Mouse (Mus musculus) layer of hippocampus, adult 18-20 months (tissue): ENCODE results near the gene Usp29. TPM values are rescaled to one million over a fixed set of nuclear protein-coding genes. Genes with fewer than 3 reads are reported as not detected.
"Not testable (repeated sequence)": the region's sequence is repeated elsewhere in the genome, so short reads cannot be mapped to it uniquely, and the experiment has no call there.

Source experiments
- DNase-seq, 2 experiments: peaks; one replicate each; pipeline ENCODE4 v3.0.0; 2022; ENCODE audit warnings: low spot score in 2 of 2
- total RNA-seq, 2 experiments: library from RNA; stranded (reverse); gene quantifications; 2 replicates each; pipeline ENCODE4 v1.2.3; 2021

Usp29 gene
- total RNA-seq, 2 experiments from 2014 or later, result 27.4 to 31.6 TPM

DNA sequence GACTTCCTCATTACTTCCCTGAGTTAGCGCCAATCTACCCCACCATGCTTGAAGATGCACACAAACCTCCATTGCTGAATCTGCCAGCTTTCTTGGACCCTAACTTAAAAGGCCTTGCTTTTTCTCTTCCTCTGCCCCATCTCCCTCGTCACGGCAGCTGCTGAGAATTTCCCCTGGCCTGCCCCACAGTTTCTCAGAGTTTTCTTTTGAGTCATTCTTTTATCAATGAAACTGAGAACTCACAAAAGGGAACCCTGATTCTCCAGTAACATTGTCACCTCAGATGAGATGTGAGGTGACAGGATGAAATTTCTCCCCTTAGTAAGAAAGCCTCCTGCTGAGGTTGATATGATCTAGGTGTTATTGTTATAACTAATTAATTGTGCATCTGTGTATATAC is 138.5 kb downstream of the Usp29 start:
- no peak for DNase-seq

DNA sequence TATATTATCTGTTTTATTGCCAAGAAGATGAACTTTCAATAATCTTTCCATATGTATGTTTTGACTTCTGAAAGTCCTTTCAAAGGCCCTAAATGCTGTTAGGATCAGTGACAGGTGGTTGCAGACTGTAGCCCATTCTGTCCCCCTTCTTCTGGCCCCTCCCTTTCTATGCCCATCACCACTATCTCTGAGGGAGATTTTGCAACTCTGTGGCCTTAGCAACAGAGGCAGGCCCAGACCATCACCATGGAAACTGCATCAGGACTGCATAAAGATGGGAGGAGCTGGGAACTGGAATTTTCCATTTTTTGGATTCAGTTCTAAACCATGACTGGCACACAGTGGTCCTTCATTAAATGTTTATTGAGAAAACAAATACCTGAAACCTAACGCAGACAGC is 139.2 kb downstream of the Usp29 start:
- peak; percentile 18 to 55 for DNase-seq

DNA sequence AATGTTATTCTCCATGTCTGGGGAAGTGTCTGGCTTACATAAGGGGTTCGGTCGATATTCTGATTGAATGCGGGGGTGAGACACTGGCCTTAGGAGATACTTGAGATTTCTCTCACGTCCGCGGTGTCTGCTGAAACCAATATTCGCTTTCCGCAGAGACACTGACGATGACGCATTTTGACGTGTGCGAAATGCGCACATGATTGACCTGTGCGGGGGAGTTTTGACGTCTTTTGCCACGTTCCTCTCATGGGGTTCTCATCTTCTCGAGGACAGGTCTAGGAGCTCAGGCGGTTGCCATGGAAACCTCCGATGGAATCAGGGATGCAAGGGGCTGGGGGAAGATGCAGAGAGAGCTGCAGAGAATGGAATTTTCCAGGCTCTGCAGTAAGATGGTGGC is 144.1 kb downstream of the Usp29 start:
- peak; percentile 29 to 41 for DNase-seq

DNA sequence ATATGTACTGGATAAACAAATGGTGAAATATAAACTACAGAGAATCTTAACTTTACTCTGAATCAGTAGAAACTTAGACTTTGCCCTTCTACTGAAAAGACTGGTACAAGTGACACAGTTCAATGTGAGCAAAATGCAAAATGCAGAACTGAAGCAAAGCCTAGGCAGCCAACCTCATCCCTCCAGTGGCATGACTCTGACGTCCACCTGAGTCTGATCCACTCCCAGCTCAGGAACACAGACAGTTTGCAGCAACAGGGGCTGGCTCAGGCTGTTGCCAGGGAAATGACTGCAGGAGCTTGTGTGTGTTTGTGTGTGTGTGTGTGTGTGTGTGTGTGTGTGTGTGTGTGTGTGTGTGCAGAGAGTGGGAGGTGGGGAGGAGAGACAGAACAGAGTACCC is 147.8 kb downstream of the Usp29 start:
- DNase-seq, result no peak

DNA sequence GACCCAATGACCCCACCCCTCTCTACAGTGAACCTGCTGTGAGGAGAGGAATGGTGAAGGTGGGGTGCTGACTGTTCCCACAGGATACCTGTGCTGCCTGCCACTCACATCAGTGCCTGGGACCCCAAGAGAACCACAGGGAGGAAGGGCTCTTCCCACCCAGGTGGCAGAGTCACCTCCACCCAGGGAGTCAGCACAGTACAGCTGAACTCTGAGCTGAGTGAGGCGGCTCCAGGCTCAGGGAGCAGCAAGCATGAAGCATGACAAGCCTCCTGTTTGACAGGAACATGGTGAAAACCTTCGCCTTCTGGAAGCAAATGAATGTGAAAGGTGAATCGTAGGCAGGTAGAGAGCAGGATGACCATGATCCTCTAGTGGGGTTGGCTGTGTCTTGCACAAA is 148.5 kb downstream of the Usp29 start:
- DNase-seq, result not testable (repeated sequence)

DNA sequence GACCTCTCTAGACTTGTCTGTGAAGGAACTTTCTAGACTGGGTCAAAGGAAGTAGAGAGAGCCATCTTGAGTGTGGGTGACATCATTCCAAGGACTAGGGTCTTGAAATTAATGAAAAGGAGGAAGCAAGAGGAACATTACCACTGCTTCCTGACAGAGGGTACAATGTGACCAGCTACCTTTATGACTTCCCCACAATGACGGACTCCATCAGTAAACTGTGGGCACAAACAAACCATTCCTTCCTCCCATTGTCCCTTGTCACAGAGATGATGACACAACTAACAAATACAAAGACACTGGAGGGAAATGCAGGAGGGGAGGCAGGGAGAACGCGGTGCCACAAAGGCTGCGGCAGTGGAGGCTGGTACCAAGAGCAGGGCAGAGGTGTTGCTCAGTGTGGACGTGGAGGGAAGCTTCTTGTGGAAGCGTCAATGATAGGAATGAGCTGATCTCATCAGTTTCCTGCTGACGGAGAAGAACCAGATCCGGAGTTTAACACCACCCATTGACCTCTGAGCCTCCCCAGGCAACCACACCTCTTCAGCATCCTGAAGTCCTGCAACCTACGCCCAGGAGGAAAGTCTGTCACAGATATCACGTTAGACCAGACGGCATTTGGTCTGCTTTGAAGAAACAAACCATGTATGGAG is 149.3 kb downstream of the Usp29 start:
- no peak for DNase-seq

DNA sequence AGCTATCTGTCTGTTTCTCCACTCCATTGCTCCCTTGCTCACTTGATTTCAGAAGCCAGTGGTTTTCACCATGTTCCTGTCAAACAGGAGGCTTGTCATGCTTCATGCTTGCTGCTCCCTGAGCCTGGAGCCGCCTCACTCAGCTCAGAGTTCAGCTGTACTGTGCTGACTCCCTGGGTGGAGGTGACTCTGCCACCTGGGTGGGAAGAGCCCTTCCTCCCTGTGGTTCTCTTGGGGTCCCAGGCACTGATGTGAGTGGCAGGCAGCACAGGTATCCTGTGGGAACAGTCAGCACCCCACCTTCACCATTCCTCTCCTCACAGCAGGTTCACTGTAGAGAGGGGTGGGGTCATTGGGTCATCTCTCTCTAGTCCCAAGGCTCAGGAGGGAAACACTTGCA is 150.5 kb downstream of the Usp29 start:
- not testable (repeated sequence) for DNase-seq

DNA sequence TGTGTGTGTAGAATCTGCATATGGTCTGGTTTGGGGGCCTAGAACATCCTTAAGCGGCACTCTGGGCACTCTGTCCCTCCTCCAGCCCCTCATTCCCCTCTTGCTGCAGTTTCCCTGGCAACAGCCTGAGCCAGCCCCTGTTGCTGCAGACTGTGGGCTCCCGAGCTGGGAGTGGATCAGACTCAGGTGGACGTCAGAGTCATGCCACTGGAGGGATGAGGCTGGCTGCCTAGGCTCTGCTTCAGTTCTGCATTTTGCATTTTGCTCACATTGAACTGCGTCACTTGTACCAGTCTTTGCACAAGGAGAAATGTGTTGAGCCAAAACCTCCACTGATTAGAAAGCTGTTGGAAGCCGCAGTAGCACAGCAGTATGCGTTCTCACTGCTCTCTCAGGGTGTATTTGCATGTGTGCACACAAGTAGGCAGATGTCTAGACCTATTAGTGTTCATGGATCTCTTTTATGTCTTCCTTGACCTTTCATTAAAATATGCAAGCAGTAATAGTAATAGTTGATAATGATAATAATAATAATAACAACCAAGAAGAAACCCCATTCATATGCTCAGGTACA is 151.2 kb downstream of the Usp29 start:
- no peak for DNase-seq

DNA sequence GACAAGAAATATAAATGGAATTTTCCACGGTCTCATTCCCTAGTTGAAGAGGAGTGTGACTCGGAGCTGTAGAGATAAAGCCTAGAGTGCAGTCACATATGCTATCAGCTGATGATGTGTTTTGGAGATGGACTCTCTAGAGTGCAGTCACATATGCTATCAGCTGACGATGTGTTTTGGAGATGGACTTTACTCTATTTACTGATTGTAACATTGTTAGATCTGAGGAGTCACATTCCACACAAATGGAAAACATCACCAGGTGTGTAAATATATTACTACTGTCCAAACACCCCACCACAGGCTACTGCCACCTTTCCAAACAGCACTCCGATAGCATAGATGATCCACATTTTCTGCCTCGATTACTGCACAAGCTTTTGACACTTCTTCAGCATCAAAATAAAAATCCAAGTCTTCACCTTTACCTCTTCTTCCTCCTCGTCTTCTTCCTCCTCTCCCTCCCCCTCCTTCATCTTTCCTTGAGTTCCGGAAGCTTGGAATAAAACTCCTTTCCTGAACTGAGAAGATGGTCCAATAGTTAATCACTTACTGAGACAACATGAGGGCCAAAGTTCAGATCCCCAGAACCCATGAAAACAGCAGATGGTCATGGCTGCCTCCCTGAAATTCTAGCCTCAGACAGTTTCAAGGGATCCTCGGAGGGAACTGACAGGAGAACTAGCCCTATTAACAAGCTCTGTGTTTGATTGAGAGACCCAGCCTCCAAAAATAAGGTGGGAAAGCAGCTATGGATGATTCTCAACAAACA is 153.2 kb downstream of the Usp29 start:
- no peak for DNase-seq

DNA sequence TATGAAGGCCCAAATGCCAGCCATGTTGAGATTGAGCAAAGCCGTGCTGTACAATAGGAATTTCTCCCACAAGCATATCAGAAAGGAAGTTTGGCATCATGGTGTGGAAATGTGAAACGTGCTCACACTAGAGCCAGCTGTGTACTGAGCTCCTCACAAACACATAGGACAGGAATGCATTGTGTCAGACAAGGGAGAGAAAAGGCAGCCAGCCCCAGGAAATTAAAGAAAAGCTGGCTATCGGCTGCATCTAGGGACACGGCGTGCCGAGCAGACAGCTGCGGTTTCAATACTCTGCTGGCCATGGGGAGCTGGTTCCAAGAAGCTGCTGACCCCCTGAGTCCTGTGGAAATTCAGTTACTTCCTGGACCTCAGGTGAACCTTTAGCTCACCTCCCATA is 155.0 kb downstream of the Usp29 start:
- DNase-seq, result no peak

DNA sequence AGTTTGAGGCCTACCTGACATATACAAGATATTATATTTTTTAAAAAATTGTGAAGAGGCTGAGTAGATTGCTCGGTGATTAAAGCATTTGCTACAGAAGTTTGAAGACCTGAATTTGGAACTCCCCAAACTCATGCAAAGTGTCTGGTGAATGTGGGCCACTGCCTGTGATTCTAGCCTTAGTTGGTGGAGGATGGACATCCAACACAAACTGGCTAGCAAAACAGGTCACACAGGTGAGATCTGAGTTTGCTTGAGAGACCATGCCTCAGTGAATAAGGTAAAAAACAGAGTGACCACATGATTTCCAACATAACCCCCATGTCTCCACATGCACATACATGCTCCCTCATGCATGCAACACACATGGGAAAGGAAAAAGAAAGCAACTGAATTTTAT is 156.5 kb downstream of the Usp29 start:
- no peak for DNase-seq

DNA sequence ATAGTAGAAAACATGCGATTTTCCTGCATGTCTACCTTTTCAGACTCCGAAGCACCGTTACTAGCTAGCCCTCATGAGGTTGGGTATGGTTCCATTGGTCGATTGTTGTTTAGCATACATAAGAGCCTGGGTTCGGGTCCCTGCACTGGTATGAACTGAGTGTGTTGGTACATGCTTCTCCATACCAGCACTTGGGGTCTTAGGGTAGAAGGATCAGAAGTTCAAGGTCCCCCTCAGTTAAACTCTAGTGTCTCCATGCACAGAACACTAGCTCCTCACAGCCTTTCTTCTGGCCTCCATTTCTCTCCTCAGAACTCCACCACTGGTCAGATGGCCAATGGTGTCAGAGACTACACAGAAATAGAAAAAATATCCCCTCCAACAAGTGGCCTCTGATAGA is 159.5 kb downstream of the Usp29 start:
- DNase-seq, result no peak

DNA sequence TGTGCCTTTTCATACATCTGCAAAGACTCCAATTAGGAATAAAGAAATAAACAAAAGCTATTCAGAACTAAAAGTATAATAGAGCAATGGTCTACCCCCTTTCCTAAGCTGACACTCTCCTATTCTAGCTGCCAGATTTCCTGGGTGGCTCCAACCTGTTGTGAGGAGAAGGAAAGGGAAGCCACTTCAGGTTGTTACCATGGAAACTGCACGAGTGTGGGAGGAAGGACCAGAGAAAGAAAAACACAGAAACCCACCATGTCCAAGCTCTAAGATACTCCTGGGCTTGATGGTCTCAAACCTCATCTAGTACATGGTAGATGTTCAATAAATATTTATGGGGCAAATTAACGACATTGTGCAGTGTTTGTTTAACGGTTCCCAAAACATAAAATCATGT is 160.8 kb downstream of the Usp29 start:
- DNase-seq, result no peak

DNA sequence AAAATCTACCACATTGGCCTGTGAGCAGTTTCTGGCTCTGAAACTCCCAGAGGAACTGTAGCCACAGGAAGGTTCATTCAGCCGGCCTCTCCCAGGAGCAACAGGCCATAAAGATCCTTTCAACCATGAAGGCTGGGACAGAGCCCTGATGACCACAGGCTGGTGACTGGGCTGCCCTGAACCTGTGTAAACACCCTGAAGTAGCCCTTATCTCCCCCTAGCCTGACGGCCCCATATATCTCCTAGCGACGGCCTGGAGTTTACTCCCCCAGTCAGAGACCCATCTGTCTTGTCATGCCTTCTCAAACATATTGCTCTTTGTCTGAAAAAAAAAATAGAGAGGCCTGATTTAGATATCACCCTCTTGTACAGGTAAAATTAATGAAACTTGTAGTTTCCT is 166.6 kb downstream of the Usp29 start:
- DNase-seq, result not testable (repeated sequence)

DNA sequence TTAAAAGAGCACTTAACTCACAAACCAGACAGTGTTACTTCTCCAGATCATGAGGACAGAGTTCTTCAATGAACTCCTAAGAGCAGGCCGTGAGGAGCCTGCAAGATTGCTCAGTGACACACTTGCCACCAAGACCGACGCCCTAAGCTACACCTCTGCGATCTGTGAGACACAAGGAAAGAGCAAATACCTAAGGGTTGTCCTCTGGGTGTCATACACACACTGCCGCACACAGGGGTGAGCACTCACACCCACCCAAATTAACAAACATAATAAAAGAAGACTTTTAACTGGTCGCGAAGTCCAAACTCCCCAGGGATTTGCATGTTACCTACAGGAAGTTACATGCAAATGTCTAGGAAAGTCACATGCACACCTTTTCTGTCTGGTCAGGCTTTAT is 170.3 kb downstream of the Usp29 start:
- no peak for DNase-seq

DNA sequence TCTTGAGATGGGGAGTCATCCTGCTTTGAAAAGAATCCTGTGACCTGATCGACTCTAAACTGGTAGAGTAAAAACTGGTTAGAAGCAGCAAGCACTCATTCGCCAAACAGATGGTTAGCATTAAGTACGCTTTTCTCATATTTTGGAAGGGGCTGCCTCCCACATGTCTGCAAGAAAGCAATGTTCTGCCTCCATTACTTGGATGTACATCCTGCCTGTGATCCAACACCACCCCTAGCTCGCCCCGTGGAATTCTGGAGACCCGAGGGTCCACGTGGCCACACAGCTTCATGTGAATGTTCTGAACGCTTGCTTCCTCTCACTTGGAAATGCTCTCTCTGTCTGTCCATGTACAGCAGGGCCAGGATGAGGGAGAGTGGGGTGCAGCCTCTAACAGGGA is 173.1 kb downstream of the Usp29 start:
- DNase-seq, result no peak

DNA sequence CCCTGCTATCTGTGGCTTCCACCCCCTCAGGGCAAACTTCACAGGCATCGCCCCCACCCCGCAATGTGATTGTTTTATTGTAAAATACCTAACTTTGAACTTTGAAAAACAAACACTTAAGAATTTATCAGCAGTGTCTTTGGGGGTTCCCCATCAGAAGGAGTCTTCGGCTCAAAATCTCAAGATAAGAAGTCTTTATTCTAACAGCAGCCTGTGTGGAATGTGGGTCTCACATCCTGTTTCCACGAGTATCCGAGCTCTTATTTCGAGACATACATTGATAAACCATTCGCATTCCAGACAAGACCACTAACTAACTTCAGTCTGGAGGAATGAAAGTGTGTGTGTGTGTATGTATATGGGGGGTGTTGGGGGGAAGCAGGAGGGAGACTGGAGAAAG is 180.1 kb downstream of the Usp29 start:
- no peak for DNase-seq

DNA sequence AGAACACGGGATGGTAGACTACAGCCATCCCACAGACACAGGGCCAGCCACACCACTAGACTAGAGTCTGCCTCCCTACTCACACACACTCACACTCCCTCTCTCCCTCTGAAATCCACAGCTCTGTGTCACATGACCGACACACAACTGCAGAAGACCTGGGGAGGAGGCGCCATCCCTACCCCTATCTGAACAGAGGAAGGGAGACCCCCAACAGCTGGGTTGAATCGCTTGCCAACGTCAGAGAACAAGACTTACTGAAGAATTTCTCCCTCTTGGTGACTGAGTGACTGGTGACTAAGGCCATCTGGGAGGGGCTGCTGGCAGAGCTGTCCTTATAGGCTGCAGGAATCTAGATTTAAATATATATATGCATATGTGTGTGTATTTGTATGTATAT is 181.4 kb downstream of the Usp29 start:
- DNase-seq, result no peak

DNA sequence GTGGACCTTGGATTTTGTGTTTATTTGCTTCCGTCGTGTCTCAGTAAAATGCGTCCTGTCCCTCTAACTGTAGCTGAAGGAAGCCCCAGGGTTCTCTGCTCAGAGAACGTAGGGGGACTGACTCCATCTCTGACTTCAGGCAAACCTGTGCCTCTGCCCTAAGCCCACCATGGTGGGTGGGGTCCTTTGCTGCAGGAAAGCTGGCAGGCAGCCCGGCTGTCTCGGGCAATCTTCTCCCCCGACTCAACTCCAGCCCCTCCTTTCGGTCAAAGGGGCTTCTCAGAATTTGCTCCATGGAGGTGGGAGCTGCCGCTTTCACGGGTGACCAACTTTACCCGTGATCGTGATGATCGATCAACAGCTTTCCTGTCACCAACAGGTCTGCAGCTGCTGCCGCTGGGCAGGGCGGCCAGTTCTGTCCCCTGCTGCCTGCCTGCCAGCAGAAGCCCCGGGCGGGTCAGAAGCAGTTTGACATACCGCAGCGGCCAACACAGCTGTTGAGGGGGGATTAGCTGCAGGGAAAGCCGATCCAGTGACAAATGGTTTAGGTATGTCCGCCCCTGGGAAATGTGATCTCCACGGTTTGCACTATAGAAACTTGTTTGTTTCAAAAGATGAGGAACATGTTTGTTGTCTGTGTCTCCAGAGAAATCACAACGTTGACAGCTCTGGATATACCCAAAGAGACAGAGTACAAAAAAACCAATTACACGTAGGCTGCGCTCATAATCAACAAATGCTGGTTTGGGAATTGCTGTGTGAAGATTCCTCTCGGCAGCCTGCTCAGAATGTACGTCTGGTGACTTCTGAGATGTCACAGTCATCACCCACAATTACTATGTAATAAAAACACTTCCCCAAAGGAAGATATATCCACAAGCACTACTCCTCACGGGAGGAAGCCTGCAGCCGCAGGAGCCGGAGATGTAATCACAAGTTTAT is 183.3 kb downstream of the Usp29 start:
- no peak for DNase-seq

DNA sequence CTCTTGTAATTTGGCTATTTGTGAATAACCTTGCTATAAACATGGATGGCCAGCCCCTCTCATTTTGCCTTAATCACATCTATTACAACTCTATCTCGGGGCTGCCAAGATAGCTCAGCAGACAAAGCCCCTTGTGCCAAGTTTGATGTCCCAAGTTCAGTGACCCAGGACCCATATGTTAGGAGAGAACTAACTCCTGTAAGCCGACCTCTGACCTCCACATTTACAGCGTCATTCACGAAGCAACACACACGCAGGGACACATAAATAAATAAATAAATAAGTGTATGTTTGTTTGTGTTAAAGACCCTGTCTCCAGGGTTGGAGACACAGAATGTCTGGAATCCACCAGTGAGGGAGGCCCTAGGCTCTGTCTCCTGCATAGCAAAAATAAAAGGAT is 186.7 kb downstream of the Usp29 start:
- DNase-seq, result no peak

DNA sequence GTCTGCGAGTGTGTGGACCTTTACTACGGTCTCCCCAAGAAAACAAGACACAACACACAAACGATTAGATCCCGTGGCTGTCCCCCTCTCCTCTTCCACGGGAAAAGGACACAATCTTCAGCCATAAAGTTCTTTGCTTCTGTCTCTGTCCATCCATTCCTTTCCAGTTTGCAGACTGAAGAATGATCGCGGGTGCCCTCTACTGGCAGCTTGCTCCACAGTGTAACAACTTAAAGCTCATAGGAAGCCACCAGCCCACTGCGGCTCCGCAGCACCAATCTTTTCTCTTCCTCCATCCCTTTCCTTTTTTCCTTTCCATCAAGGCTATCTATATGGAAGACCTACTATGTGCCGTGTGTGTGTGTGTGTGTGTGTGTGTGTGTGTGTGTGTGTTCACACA is 187.9 kb downstream of the Usp29 start:
- DNase-seq, result peak; percentile 72 to 94
